Mouse (Mus musculus): ENCODE data around the gene Ispd. TPM values are rescaled to one million over a fixed set of nuclear protein-coding genes. Genes with fewer than 3 reads are reported as not detected.
"Not testable (repeated sequence)": the region's sequence is repeated elsewhere in the genome, so short reads cannot be mapped to it uniquely, and the experiment has no call there.

Ispd gene
- polyA plus RNA-seq (2012; rRNA removed): 3.3 and 5.1 TPM in 2 replicates

DNA sequence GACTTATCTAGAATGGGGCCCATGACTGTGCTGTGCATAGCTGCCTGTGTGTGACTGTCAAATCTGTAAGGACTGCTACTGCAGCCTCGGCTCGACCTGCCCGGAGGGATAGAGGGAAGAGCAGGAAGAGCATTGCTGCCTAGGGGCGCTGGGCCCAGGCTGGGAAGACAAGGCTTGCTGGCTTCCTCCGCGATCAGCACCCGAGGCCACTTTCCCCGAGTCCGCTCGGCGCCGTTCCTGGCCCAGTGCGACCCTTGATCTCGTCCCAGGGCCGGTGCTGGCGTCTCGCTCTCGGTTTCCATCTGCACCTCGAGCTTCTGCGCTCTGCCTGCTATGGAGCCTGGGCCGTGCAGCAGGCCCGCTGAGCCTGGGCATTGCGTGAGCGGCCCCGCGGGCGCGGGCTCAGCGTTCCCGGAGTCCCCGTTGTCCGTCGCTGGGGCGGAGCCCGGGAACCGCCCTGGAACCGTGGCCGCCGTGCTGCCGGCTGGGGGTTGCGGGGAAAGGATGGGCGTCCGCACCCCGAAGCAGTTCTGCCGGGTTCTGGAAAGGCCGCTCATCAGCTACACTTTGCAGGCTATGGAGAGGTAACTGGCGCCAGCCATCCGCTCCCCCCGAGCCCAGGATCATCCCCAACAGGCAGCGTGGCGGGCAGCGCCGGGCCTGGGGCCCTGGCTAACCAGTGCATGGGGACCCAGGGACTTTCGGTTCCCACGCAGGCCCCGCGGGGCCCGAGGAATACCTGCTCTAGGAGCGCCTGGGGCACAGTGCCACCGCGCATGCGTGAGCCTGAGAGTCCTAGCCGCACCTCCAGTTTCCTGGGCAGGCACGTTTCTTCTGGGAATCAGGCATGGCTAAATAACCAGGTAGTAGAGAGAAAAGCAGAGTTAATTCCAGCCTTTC, at the start of gene Ispd, which contains the start of gene D630036H23Rik:
TSS of gene Ispd (plus strand) at position 10 of the 900 bp plus-strand sequence.
TSS of gene D630036H23Rik (minus strand) at position 741 of the 900 bp plus-strand sequence.
- TF ChIP-seq POLR2A (IDR thresholded peaks at IDR 0.05; ENCODE audit: borderline replicate concordance, extremely low read depth, insufficient read depth, insufficient read length, poor library complexity, severe bottlenecking): peak; percentile 64; the same call in 1 of the 2 replicates
- TF ChIP-seq CTCF (IDR thresholded peaks at IDR 0.05; ENCODE audit: borderline replicate concordance, extremely low read depth, insufficient read depth, insufficient read length): no peak
- peak; percentile 91 for DNase-seq (ENCODE audit: low read depth)

DNA sequence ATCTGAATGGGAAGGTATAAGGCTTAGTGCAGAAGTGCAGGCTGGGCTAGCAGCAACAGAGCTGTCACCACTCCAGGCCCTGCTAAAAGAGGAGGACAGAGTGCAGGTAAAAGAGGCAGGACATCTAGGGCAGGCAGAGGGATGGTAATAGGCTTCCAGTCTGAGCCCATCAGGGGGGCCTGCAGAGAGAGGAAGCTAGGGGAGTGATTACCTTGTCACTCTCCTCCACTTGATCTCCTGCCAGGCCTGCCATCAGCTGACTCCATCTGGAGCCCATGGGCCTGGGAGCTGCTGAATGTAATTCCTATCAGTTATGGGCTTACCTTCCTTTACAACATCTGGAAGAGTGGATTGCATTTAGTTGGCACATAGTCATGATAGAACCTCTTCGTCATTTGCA, 48.6 kb upstream of the Ispd start:
- peak; percentile 24 for DNase-seq (ENCODE audit: low read depth)
- TF ChIP-seq POLR2A (IDR thresholded peaks at IDR 0.05; ENCODE audit: borderline replicate concordance, extremely low read depth, insufficient read depth, insufficient read length, poor library complexity, severe bottlenecking): no peak

DNA sequence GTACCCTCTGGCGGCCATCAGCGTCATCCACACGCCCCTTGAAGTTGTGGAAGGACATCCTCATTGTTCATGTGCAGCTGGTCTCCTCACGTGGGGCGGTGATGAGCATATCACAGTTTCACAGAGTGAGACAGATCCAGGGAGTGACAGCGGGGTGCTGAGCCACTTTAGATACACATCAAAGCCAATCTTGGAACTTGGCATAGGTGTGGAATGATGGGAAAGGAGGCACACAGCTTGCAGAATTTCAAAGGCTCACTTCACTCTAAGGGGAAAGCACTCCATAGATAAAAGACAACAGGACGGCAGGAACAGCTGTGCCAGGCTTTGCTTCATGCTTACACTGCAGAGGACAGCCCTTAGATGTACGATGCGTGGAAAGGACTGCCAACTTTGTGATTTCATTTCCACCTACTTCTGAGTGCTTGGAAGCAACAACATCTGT, 47.4 kb upstream of the Ispd start:
- peak; percentile 50 for DNase-seq (ENCODE audit: low read depth)
- no peak for TF ChIP-seq POLR2A (IDR thresholded peaks at IDR 0.05; ENCODE audit: borderline replicate concordance, extremely low read depth, insufficient read depth, insufficient read length, poor library complexity, severe bottlenecking)
- TF ChIP-seq CTCF (IDR thresholded peaks at IDR 0.05; ENCODE audit: borderline replicate concordance, extremely low read depth, insufficient read depth, insufficient read length): no peak

DNA sequence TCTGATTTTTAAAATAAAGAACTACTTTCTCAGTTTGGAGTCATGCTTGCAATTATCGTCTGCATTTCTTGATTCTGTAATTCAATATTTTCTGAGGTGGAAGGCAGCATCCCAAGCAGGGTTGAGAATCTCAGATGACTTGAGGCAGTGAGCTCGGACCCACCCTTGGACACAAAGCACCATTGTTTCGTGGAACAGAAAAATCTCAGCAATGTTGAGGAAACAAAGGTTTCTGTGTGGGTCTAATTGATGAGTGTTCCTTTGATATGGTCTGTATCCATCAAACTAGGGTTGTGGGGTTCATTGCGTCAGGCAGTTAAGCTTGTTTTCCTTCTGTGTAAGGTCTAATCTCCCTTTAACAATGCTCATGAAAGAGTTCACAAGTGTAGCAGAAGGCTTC, 37.1 kb upstream of the Ispd start:
- no peak for TF ChIP-seq POLR2A (IDR thresholded peaks at IDR 0.05; ENCODE audit: borderline replicate concordance, extremely low read depth, insufficient read depth, insufficient read length, poor library complexity, severe bottlenecking)
- TF ChIP-seq CTCF (IDR thresholded peaks at IDR 0.05; ENCODE audit: borderline replicate concordance, extremely low read depth, insufficient read depth, insufficient read length): no peak
- no peak for DNase-seq (ENCODE audit: low read depth)

DNA sequence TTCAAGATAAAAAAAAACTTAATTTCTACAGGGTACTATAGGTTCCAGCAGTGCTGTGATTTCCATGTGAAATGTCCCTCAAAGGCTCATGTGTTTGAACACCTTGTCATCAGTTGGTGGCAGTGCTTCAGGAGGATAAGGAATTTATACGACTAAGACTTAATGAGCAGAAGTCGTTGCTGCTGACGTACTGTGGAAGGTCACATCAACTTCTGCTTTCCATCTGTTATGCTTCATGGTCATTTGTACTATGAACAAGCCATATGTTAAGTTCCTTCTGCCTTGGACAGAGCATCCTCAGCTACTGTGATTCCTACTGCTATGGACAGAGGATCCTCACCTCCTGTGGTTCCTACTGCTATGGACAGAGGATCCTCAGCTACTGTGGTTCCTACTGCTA, 21.2 kb upstream of the Ispd start:
- no peak for TF ChIP-seq POLR2A (IDR thresholded peaks at IDR 0.05; ENCODE audit: borderline replicate concordance, extremely low read depth, insufficient read depth, insufficient read length, poor library complexity, severe bottlenecking)
- TF ChIP-seq CTCF (IDR thresholded peaks at IDR 0.05; ENCODE audit: borderline replicate concordance, extremely low read depth, insufficient read depth, insufficient read length): no peak
- no peak for DNase-seq (ENCODE audit: low read depth)

DNA sequence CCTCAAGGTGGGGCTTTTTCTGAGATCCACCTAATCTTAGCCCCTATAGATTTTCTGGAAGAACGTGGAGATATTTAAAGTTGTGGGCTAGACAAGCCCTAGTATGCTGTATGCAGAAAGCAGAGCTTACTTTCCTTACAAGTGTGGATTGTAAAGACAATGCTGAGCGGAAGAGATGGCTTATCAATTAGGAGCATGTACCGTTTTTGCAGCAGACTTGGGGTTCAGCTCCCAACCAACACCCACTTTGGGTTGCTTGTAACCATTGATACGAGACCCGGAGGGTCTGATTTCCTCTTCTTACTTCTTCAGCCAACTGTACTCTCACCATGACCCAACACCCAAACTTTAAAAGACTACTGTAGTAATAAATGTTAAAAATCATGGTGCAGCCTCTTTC, 20.6 kb upstream of the Ispd start:
- TF ChIP-seq CTCF (IDR thresholded peaks at IDR 0.05; ENCODE audit: borderline replicate concordance, extremely low read depth, insufficient read depth, insufficient read length): no peak
- no peak for TF ChIP-seq POLR2A (IDR thresholded peaks at IDR 0.05; ENCODE audit: borderline replicate concordance, extremely low read depth, insufficient read depth, insufficient read length, poor library complexity, severe bottlenecking)
- no peak for DNase-seq (ENCODE audit: low read depth)

DNA sequence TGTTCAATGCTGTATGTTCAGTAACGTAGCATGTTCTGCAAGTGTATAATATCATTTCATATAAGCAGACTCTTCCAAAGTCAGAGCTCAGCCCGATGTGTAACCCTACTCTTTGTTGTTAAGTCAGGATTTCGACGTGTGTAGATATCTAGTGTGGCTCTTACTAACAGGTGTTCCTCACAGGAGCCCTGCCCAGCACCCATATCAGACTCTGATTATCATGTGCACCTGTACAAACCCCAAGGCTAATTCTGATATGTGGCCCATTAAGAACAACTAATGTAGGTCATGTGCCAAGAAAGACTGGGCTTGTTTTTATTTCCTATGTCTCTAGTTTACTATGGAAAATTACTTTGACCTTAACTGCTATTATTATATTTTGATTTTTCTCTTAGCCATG, 17.2 kb upstream of the Ispd start:
- no peak for DNase-seq (ENCODE audit: low read depth)
- TF ChIP-seq CTCF (IDR thresholded peaks at IDR 0.05; ENCODE audit: borderline replicate concordance, extremely low read depth, insufficient read depth, insufficient read length) (no peak), POLR2A (IDR thresholded peaks at IDR 0.05; ENCODE audit: borderline replicate concordance, extremely low read depth, insufficient read depth, insufficient read length, poor library complexity, severe bottlenecking) (no peak)

DNA sequence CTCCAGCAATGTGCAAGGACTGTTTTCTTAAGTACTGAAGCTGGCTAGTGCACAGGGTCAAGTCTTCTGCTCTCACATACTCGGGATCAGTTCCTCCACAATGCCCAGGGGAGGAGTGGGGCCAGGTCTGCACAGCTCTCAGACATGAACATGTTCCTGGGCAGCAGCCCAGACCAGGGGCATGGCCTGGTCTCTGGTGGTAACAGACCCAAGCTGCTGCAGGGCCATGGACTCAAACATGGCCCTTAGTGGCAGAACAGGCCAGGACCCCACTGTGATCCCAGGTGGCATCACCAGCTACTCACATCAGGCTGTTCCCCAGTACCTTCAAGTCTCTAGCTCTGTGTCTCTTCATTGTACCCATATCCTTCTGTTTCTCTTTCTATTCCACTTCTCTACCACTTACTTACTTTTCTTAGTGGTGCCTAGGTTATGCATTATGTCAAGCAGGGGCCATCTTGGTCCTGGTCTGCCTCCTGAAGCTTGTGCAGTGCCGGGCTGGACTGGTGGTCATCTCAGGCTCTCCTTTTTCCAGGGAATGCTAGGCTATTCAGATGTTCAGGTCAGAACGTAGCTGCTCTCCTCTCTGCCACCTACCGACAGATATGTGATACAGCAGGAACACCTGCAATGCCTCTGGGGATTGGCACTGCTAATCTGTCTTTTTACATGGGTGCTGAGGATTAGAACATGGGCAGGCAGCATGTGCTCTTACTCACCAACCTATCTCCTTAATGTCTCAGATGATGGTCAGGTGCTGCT, 7.8 kb upstream of the Ispd start:
- TF ChIP-seq CTCF (IDR thresholded peaks at IDR 0.05; ENCODE audit: borderline replicate concordance, extremely low read depth, insufficient read depth, insufficient read length): peak; percentile 41; the same call in 1 of the 2 replicates
- no peak for TF ChIP-seq POLR2A (IDR thresholded peaks at IDR 0.05; ENCODE audit: borderline replicate concordance, extremely low read depth, insufficient read depth, insufficient read length, poor library complexity, severe bottlenecking)
- DNase-seq (ENCODE audit: low read depth): no peak

DNA sequence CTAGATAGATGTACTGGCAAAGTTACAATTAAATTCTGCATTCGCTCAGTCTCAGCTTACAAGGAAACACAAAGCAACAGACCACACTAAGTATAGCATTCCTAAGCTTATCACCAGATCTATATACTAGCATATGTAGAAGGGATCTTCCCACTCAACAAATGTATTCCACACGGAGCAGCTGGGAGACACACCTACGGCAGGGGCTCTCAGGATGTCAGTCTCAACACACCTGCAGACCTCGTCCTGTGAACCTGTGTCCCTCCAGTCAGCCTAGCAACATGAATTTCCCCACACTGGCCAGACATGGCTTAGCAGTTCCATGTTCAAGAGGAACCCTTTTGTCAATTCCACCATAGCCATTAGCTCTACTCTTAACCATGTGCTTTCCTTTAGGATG, 4.9 kb upstream of the Ispd start:
- DNase-seq (ENCODE audit: low read depth): not testable (repeated sequence)

DNA sequence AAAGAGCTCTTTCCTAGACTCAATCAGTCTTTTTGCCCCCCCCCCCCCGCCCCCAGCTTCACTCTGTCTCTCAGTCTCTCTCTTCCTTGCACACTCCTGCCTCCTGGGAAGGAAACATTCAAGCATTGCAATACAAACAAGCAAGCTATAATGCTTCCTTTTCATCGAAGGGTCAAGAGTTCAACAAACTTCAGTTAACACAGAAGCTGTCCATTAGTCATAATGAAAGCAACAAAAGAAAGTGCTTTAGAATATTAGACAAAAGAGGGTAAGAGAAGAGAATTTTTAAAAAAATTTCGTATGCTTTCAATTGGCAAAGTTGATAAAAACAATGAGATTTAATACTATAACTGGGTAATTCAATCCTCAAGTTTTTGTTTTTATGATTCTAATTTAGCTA, 996 bp upstream of the Ispd start:
- no peak for TF ChIP-seq POLR2A (IDR thresholded peaks at IDR 0.05; ENCODE audit: borderline replicate concordance, extremely low read depth, insufficient read depth, insufficient read length, poor library complexity, severe bottlenecking)
- TF ChIP-seq CTCF (IDR thresholded peaks at IDR 0.05; ENCODE audit: borderline replicate concordance, extremely low read depth, insufficient read depth, insufficient read length): no peak
- DNase-seq (ENCODE audit: low read depth): peak; percentile 5

DNA sequence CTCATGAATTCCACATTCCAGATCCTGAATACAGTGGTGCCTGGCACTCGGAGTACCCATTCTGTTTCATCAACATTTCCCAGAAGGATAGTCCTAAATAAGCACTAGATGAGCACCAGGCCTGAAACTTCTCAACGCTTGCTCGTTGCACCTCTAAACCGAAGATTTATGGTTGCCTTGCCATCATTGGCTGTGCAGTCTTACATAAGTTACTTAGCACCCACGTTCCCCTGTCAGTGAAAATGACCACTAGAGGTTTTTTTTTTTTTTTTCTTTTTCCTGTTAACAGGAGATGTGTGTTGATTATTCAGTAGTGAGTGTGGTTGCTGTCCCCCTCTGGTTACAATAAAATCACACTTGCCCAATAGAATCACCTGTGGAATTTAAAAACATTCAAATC, 444 bp upstream of the Ispd start:
- DNase-seq (ENCODE audit: low read depth): peak; percentile 22
- TF ChIP-seq CTCF (IDR thresholded peaks at IDR 0.05; ENCODE audit: borderline replicate concordance, extremely low read depth, insufficient read depth, insufficient read length) (no peak), POLR2A (IDR thresholded peaks at IDR 0.05; ENCODE audit: borderline replicate concordance, extremely low read depth, insufficient read depth, insufficient read length, poor library complexity, severe bottlenecking) (no peak)

Data from brain, embryonic 14.5 days (tissue).